Mouse (Mus musculus) cortical plate, adult 2 months (tissue): ENCODE measurements around the gene Dse.

ENCODE experiments used
- CTCF ChIP-seq: fragments of 200-500 bp; IDR thresholded peaks from 2 replicates; pipeline ENCODE4 v1.5.1; 2011; ENCODE audit warnings: mild to moderate bottlenecking, control low read depth, low read length; ENCODE audit not compliant: insufficient read depth; ENCODE audit errors: extremely low read depth
- POLR2A ChIP-seq: fragments of 200-500 bp; IDR thresholded peaks from 2 replicates; pipeline ENCODE4 v1.6.1; 2011; ENCODE audit warnings: mild to moderate bottlenecking, low read length, control low read depth; ENCODE audit not compliant: insufficient read depth; ENCODE audit errors: extremely low read depth

GRCm38 (mm10) chr10:34172663-34173282 is 34.7 kb downstream of the Dse start:
- TF ChIP-seq POLR2A (no peak), CTCF (no peak)
